Mouse (Mus musculus) hematopoietic multipotent progenitor cell, adult 10-12 weeks (in vitro differentiated cells): ENCODE measurements around the gene Pdlim3. TPM values are rescaled to one million over a fixed set of nuclear protein-coding genes. Genes with fewer than 3 reads are reported as not detected.

Source experiments
- polyA plus RNA-seq: library from polyadenylated mRNA; stranded (reverse); fragments of >175 nt; gene quantifications from 2 replicates; pipeline ENCODE4 v1.2.3, GENCODE M21; 2012; ENCODE audit warnings: low replicate concordance

The Pdlim3 gene
- 0.77 and 1.1 TPM in 2 replicates for polyA plus RNA-seq

GRCm38 (mm10) chr8:45885202-45885685, at the start of gene Pdlim3:
Pdlim3 (plus strand) TSS chr8:45885461.

DNA sequence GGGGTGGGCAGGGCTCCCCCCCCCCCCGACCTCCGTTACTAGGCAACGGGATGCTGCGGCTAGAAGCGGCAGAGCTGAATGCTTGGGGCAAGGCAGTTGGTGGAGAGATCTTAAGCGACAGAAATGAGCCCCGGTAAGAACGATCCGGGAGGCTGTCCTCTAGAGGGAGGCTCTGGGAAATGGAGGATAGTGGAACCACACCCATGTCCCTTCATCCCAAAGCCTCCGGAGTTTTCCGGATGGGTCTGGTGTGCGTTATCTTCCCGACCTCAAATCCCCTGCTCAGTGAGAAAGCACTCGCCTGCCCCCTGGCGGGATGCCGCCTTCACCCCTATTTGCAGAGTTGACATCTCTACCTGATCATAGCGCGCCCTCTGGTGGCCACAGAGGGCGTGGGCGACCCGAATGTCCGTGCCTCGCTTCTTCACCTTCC, 49.3 kb downstream of the Pdlim3 start, which contains the start of gene Ccdc110:
Ccdc110 (plus strand) TSS at position 38 of the 433 bp plus-strand sequence.

Other genes starting within 250 kb of the Pdlim3 start
- gene Ccdc110, start 49.2 kb downstream of the Pdlim3 start, polyA plus RNA-seq: not detected in 2 replicates
- 0.12 and 0.30 TPM in 2 replicates for gene 1700029J07Rik, start 89.8 kb downstream of the Pdlim3 start, polyA plus RNA-seq
- 0.73 and 2.2 TPM in 2 replicates for gene Ufsp2, start 90.1 kb downstream of the Pdlim3 start, polyA plus RNA-seq
- gene Lrp2bp, start 113.8 kb downstream of the Pdlim3 start, polyA plus RNA-seq: 0.11 TPM in 1 of 2 replicates, not detected in the other
- 5.6 and 10.0 TPM in 2 replicates for gene Ankrd37, start 120.2 kb downstream of the Pdlim3 start, polyA plus RNA-seq